In the genomic region with DNA sequence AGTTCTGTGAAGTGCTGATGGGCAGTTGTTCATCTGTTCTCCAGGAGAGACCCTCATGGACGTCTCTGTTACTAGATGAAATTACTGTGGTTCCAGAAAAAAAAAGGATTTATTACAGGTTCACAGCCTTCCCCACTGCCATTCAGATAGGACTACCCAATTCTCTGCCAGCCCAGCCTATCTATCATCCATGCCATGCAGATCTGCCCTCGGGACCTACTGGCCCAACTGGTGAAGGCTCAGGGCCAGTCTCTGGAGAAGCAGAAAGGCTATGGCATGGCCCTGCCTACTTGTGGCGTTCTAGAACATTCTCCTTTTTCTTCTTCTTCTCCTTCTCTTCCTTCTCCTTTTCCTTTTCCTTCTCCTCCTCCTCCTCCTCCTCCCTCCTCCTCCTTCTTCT, we compare ENCODE assay signal across 20 mouse cellular contexts.
A peak's percentile ranks its signal among the peaks of the same experiment; 100 is the strongest.
DNase-seq lines count a peak whose midpoint lies in the region; ATAC-seq and TF ChIP-seq lines count a peak whose summit lies in the region.
"Had no signal": no experiment of that assay in that cellular context is flagged by ENCODE, and none has a peak within 500 bp of the region (broad histone marks: within the 10 kb centered on the region; RNA-seq: fewer than 3 reads in every experiment).

No protein-coding gene starts in this region.

- peak; percentile 92 for DNase-seq in heart, adult 11 months
- no peak for DNase-seq in heart, postnatal 25 days (ENCODE audit: low spot score)
- DNase-seq in heart, postnatal 4 days = no peak
- no peak for DNase-seq in hindbrain, embryonic 10.5 days (ENCODE audit: low spot score)
- DNase-seq in heart, postnatal 0 days (ENCODE audit: low spot score) = no peak
- no peak for DNase-seq in thymus, adult 18-20 months
- DNase-seq: adrenal gland, postnatal 14 days; cerebellum, adult 2 months; cerebellum, postnatal 10 days; gastrocnemius, postnatal 10 days; kidney, adult 8-10 months had no signal

- TF ChIP-seq EP300 in heart, postnatal 0 days (IDR thresholded peaks at IDR 0.05; ENCODE audit: low read depth) = no peak

- TF ChIP-seq CTCF in heart, postnatal 0 days (IDR thresholded peaks at IDR 0.05; ENCODE audit: low read depth) = no peak

- H3K36me3 ChIP-seq in heart, embryonic 12.5 days = no peaks in the 10 kb centered on the region
- peaks cover 7% of the 10 kb centered on the region; the same call in 1 of the 2 replicates for H3K36me3 ChIP-seq in hindbrain, embryonic 10.5 days
- H3K36me3 ChIP-seq in hindbrain, embryonic 16.5 days (ENCODE audit: control insufficient read depth, insufficient read depth, low read length) = no peaks in the 10 kb centered on the region
- H3K36me3 ChIP-seq in heart, postnatal 0 days (replicated peaks; ENCODE audit: control insufficient read depth, insufficient read depth, low read length) = no peaks in the 10 kb centered on the region
- H3K36me3 ChIP-seq: embryonic facial prominence, embryonic 10.5 days; hindbrain, embryonic 15.5 days had no signal

- intact Hi-C loops in heart, postnatal 25 days (cut with DNase I) = loop anchor here (5.0 kb wide), 1 partner anchor 42 kb away; no protein-coding TSS in a partner anchor

- peak overlapping the region; percentile 49; the same call in 1 of the 2 replicates for H3K4me2 ChIP-seq in heart, embryonic 12.5 days
- H3K4me2 ChIP-seq in hindbrain, embryonic 16.5 days (ENCODE audit: low read length) = no peak overlapping the region
- H3K4me2 ChIP-seq in heart, postnatal 0 days (ENCODE audit: low read depth, low read length) = peak overlapping the region; percentile 35; the same call in 1 of the 2 replicates
- H3K4me2 ChIP-seq: forebrain, embryonic 13.5 days; hindbrain, embryonic 15.5 days had no signal

- no peak for ATAC-seq in heart, embryonic 12.5 days (ENCODE audit: insufficient number of reproducible peaks, low FRiP score)
- ATAC-seq in hindbrain, embryonic 16.5 days = no peak
- no peak for ATAC-seq in heart, postnatal 0 days (ENCODE audit: insufficient read depth, low read depth)
- ATAC-seq: activated CD4-positive, CD25-positive, alpha-beta regulatory T cell, adult 4 months; forebrain, embryonic 13.5 days; inflammation-experienced regulatory T-cells, adult 6 months; intestine, postnatal 0 days; Patski had no signal

- peak overlapping the region; percentile 94 for H3K27ac ChIP-seq in heart, embryonic 12.5 days (ENCODE audit: poor library complexity, severe bottlenecking)
- H3K27ac ChIP-seq in hindbrain, embryonic 10.5 days = 0 out of 2 replicates have a peak overlapping the region, but pooled peaks have one; percentile 83
- H3K27ac ChIP-seq in hindbrain, embryonic 16.5 days (ENCODE audit: low read depth, low read length) = no peak overlapping the region
- peak overlapping the region; percentile 92 for H3K27ac ChIP-seq in heart, postnatal 0 days (ENCODE audit: low read depth)
- H3K27ac ChIP-seq: forebrain, embryonic 13.5 days; hindbrain, embryonic 15.5 days had no signal

- no peak overlapping the region for H3K4me3 ChIP-seq in heart, embryonic 12.5 days
- no peak overlapping the region for H3K4me3 ChIP-seq in hindbrain, embryonic 10.5 days
- H3K4me3 ChIP-seq in hindbrain, embryonic 16.5 days (ENCODE audit: low read length) = no peak overlapping the region
- H3K4me3 ChIP-seq in heart, postnatal 0 days (ENCODE audit: low read depth, low read length) = no peak overlapping the region
- H3K4me3 ChIP-seq: embryonic facial prominence, embryonic 10.5 days; forebrain, embryonic 13.5 days; hindbrain, embryonic 15.5 days had no signal

- no peaks in the 10 kb centered on the region for H3K9me3 ChIP-seq in heart, embryonic 12.5 days (replicated peaks)
- H3K9me3 ChIP-seq in hindbrain, embryonic 10.5 days = no peaks in the 10 kb centered on the region
- H3K9me3 ChIP-seq in hindbrain, embryonic 16.5 days (ENCODE audit: control insufficient read depth, low read length) = no peaks in the 10 kb centered on the region
- H3K9me3 ChIP-seq in heart, postnatal 0 days (replicated peaks; ENCODE audit: control insufficient read depth, low read length) = no peaks in the 10 kb centered on the region
- H3K9me3 ChIP-seq: embryonic facial prominence, embryonic 10.5 days; forebrain, embryonic 13.5 days; hindbrain, embryonic 15.5 days had no signal

- no peaks in the 10 kb centered on the region for H3K27me3 ChIP-seq in heart, embryonic 12.5 days (replicated peaks)
- H3K27me3 ChIP-seq in hindbrain, embryonic 10.5 days (ENCODE audit: insufficient read depth, poor library complexity, severe bottlenecking) = peaks cover 99% of the 10 kb centered on the region
- peaks cover 42% of the 10 kb centered on the region for H3K27me3 ChIP-seq in hindbrain, embryonic 16.5 days (replicated peaks; ENCODE audit: control insufficient read depth, insufficient read depth, low read length)
- H3K27me3 ChIP-seq in heart, postnatal 0 days (ENCODE audit: control insufficient read depth, insufficient read depth, low read length) = no peaks in the 10 kb centered on the region
- H3K27me3 ChIP-seq: Patski had no signal

- peak overlapping the region; percentile 48 for H3K9ac ChIP-seq in heart, embryonic 12.5 days
- H3K9ac ChIP-seq in hindbrain, embryonic 16.5 days (ENCODE audit: low read depth, low read length) = no peak overlapping the region
- H3K9ac ChIP-seq in heart, postnatal 0 days (replicated peaks; ENCODE audit: low read depth, low read length) = no peak overlapping the region
- H3K9ac ChIP-seq: forebrain, embryonic 13.5 days; hindbrain, embryonic 15.5 days had no signal

- peaks cover 88% of the 10 kb centered on the region for H3K4me1 ChIP-seq in heart, embryonic 12.5 days (replicated peaks)
- H3K4me1 ChIP-seq in hindbrain, embryonic 10.5 days (replicated peaks) = peaks cover 89% of the 10 kb centered on the region
- peaks cover 20% of the 10 kb centered on the region for H3K4me1 ChIP-seq in hindbrain, embryonic 16.5 days (ENCODE audit: control insufficient read depth, insufficient read depth, low read depth, low read length)
- H3K4me1 ChIP-seq in heart, postnatal 0 days (ENCODE audit: control insufficient read depth, insufficient read depth) = peaks cover 70% of the 10 kb centered on the region

- WGBS in heart, embryonic 12.5 days = 47% methylated on average over 3 of the region's 3 CpGs
- 83% methylated on average over 3 of the region's 3 CpGs for WGBS in hindbrain, embryonic 10.5 days
- WGBS in hindbrain, embryonic 16.5 days = 76% methylated on average over 3 of the region's 3 CpGs
- 40% methylated on average over 3 of the region's 3 CpGs for whole genome bisulfite sequencing in heart, postnatal 0 days
